In genomic region chr10:68140871-68141270, GRCm38 (mm10) we compare ENCODE assay signal across 28 mouse cellular contexts.
A peak's percentile ranks its signal among the peaks of the same experiment; 100 is the strongest.
DNase-seq lines count a peak whose midpoint lies in the region; ATAC-seq and TF ChIP-seq lines count a peak whose summit lies in the region.
"Had no signal": no experiment of that assay in that cellular context is flagged by ENCODE, and none has a peak within 500 bp of the region (broad histone marks: within the 10 kb centered on the region; RNA-seq: fewer than 3 reads in every experiment).

No protein-coding gene starts in this region.

- H3K4me3 ChIP-seq in kidney, embryonic 16.5 days (ENCODE audit: low read length): no peak overlapping the region
- no peak overlapping the region for H3K4me3 ChIP-seq in CH12.LX (replicated peaks in 1 of 3; ENCODE audit: low read depth in 2 of 3, low read length in 2 of 3, poor library complexity in 1 of 3)
- no peak overlapping the region for H3K4me3 ChIP-seq in hindbrain, embryonic 13.5 days
- H3K4me3 ChIP-seq in hindbrain, embryonic 10.5 days: no peak overlapping the region
- H3K4me3 ChIP-seq: embryonic facial prominence, embryonic 15.5 days; erythroblast, embryonic 14.5 days; forebrain, embryonic 13.5 days; gastrocnemius, adult 2 months; heart, adult 2 months; heart, embryonic 10.5 days; heart, embryonic 13.5 days; hindbrain, embryonic 15.5 days had no signal

- WGBS in kidney, embryonic 16.5 days: 55% methylated on average over 2 of the region's 2 CpGs
- 71% methylated on average over 2 of the region's 2 CpGs for WGBS in hindbrain, embryonic 13.5 days
- 88% methylated on average over 2 of the region's 2 CpGs for WGBS in hindbrain, embryonic 10.5 days

- H3K27ac ChIP-seq in kidney, embryonic 16.5 days (ENCODE audit: low read length): peak overlapping the region; percentile 35; the same call in 1 of the 2 replicates
- no peak overlapping the region for H3K27ac ChIP-seq in CH12.LX (ENCODE audit: insufficient read depth, low read depth)
- H3K27ac ChIP-seq in hindbrain, embryonic 13.5 days: no peak overlapping the region
- no peak overlapping the region for H3K27ac ChIP-seq in hindbrain, embryonic 10.5 days
- H3K27ac ChIP-seq: embryonic facial prominence, embryonic 15.5 days; forebrain, embryonic 13.5 days; heart, adult 2 months; heart, embryonic 10.5 days; hindbrain, embryonic 15.5 days had no signal

- peaks cover 5% of the 10 kb centered on the region; the same call in 1 of the 2 replicates for H3K36me3 ChIP-seq in kidney, embryonic 16.5 days (ENCODE audit: insufficient read depth, low read length)
- peaks cover 0 to 16% of the 10 kb centered on the region in 2 experiments for H3K36me3 ChIP-seq in CH12.LX (replicated peaks in 1 of 2; ENCODE audit: control insufficient read depth in 1 of 2, insufficient read depth in 1 of 2, low read length in 1 of 2)
- 0 out of 2 replicates have a peak, but pooled peaks cover 3% of the 10 kb centered on the region for H3K36me3 ChIP-seq in hindbrain, embryonic 13.5 days
- no peaks in the 10 kb centered on the region for H3K36me3 ChIP-seq in hindbrain, embryonic 10.5 days
- H3K36me3 ChIP-seq: G1E; hindbrain, embryonic 15.5 days had no signal

- H3K4me1 ChIP-seq in kidney, embryonic 16.5 days (ENCODE audit: insufficient read depth, low read length): peaks cover 33% of the 10 kb centered on the region
- peaks cover 8 to 31% of the 10 kb centered on the region in 2 experiments; a peak in 3 of 4 replicates for H3K4me1 ChIP-seq in CH12.LX (ENCODE audit: control insufficient read depth in 1 of 2, insufficient read depth in 2 of 2)
- peaks cover 26% of the 10 kb centered on the region for H3K4me1 ChIP-seq in hindbrain, embryonic 13.5 days (replicated peaks)
- peaks cover 40% of the 10 kb centered on the region for H3K4me1 ChIP-seq in hindbrain, embryonic 10.5 days (replicated peaks)

- TF ChIP-seq RAD21 in CH12.LX (IDR thresholded peaks at IDR 0.05; ENCODE audit: low read depth, low read length): no peak

- in situ Hi-C loops in CH12.LX (cut with MboI; ENCODE audit: low pct_ligation_motif_present, low pct_unique_long_range_greater_than_20kb, low sequenced_read_pairs): loop anchor here (10.0 kb wide), 1 partner anchor 276 kb away; no protein-coding TSS in a partner anchor

- H3K9ac ChIP-seq in kidney, embryonic 16.5 days (replicated peaks; ENCODE audit: low read length): no peak overlapping the region
- H3K9ac ChIP-seq in CH12.LX (ENCODE audit: insufficient read depth, low read depth): no peak overlapping the region; the same call in 1 of the 2 replicates
- no peak overlapping the region for H3K9ac ChIP-seq in hindbrain, embryonic 13.5 days
- H3K9ac ChIP-seq: embryonic facial prominence, embryonic 15.5 days; forebrain, embryonic 13.5 days; heart, embryonic 13.5 days; hindbrain, embryonic 15.5 days had no signal

- H3K9me3 ChIP-seq in kidney, embryonic 16.5 days (ENCODE audit: low read length): no peaks in the 10 kb centered on the region
- no peaks in the 10 kb centered on the region for H3K9me3 ChIP-seq in CH12.LX (replicated peaks; ENCODE audit: low read length)
- no peaks in the 10 kb centered on the region for H3K9me3 ChIP-seq in hindbrain, embryonic 13.5 days
- H3K9me3 ChIP-seq in hindbrain, embryonic 10.5 days: 0 out of 2 replicates have a peak, but pooled peaks cover 5% of the 10 kb centered on the region
- H3K9me3 ChIP-seq: embryonic facial prominence, embryonic 15.5 days; heart, embryonic 10.5 days; heart, embryonic 13.5 days; hindbrain, embryonic 15.5 days had no signal

- no peak for TF ChIP-seq CTCF in CH12.LX (conservative IDR thresholded peaks at IDR 0.05 in 1 of 2, IDR thresholded peaks at IDR 0.05 in 1 of 2; ENCODE audit: low read depth in 2 of 2, low read length in 2 of 2)

- no peak overlapping the region for H3K4me2 ChIP-seq in kidney, embryonic 16.5 days (replicated peaks; ENCODE audit: low read depth, low read length)
- no peak overlapping the region for H3K4me2 ChIP-seq in CH12.LX (ENCODE audit: insufficient read depth, low read depth, poor library complexity, severe bottlenecking)
- H3K4me2 ChIP-seq in hindbrain, embryonic 13.5 days: no peak overlapping the region
- H3K4me2 ChIP-seq: embryonic facial prominence, embryonic 15.5 days; forebrain, embryonic 13.5 days; heart, embryonic 13.5 days; hindbrain, embryonic 15.5 days had no signal

- no peak for ATAC-seq in kidney, embryonic 16.5 days (ENCODE audit: low FRiP score, low TSS enrichment)
- ATAC-seq in granulocyte monocyte progenitor cell, adult 5-6 weeks (replicated peaks; ENCODE audit: poor library complexity, severe bottlenecking): peak; percentile 17
- no peak for ATAC-seq in hindbrain, embryonic 13.5 days (ENCODE audit: low FRiP score)
- ATAC-seq: forebrain, embryonic 13.5 days; forebrain, embryonic 16.5 days; intestine, postnatal 0 days; Patski had no signal

- no peak for TF ChIP-seq POLR2A in CH12.LX (IDR thresholded peaks at IDR 0.05; ENCODE audit: low read depth, low read length)

- DNase-seq in kidney, adult 9 months: no peak
- DNase-seq in A20 (ENCODE audit: low read depth, low spot score): peak; percentile 5
- DNase-seq in CH12.LX (ENCODE audit: extremely low read depth): peak; percentile 19
- no peak for DNase-seq in urinary bladder, postnatal 10 days (ENCODE audit: low spot score)
- DNase-seq in hindbrain, embryonic 10.5 days (ENCODE audit: low spot score): no peak
- DNase-seq: adrenal gland, adult 2 months; adrenal gland, postnatal 14 days; cerebellum, adult 11-12 months; cerebellum, adult 8-10 months; cerebellum, postnatal 10 days; cerebellum, postnatal 36 days; embryo, embryonic 11 days; gastrocnemius, adult 2 months; gastrocnemius, postnatal 14 days; heart, adult 2 months had no signal

- no peaks in the 10 kb centered on the region for H3K79me2 ChIP-seq in CH12.LX (replicated peaks; ENCODE audit: control insufficient read depth, extremely low read depth, insufficient read depth, poor library complexity, severe bottlenecking)

- peak; percentile 52 for TF ChIP-seq EP300 in CH12.LX (IDR thresholded peaks at IDR 0.05; ENCODE audit: low read length)

- dilution Hi-C loops in CH12.LX (cut with MboI; ENCODE audit: extremely low pct_ligation_motif_present, extremely low pct_unique_long_range_greater_than_20kb, low sequenced_read_pairs): no loop called here

- no peaks in the 10 kb centered on the region for H3K27me3 ChIP-seq in kidney, embryonic 16.5 days (ENCODE audit: insufficient read depth, low read length)
- no peaks in the 10 kb centered on the region for H3K27me3 ChIP-seq in CH12.LX (replicated peaks)
- no peaks in the 10 kb centered on the region for H3K27me3 ChIP-seq in hindbrain, embryonic 13.5 days
- no peaks in the 10 kb centered on the region for H3K27me3 ChIP-seq in hindbrain, embryonic 10.5 days (ENCODE audit: insufficient read depth, poor library complexity, severe bottlenecking)
- H3K27me3 ChIP-seq: embryonic facial prominence, embryonic 15.5 days; forebrain, embryonic 13.5 days; heart, embryonic 13.5 days; hindbrain, embryonic 15.5 days; Patski had no signal

TF ChIP-seq in CH12.LX, 34 proteins besides CTCF, POLR2A, EP300 and RAD21:
- no peak for TF ChIP-seq ELF1 (IDR thresholded peaks at IDR 0.05; ENCODE audit: low read depth, low read length)
- peak; percentile 59; the same call in 1 of the 2 replicates for TF ChIP-seq MEF2A (IDR thresholded peaks at IDR 0.05; ENCODE audit: borderline replicate concordance, low read depth, low read length)
- no peak for TF ChIP-seq E2F4 (IDR thresholded peaks at IDR 0.05; ENCODE audit: insufficient replicate concordance, low read depth, low read length)

Comparison
In these comparisons a context has a peak if more than half of its experiments do, and no peak if none do; other contexts are left out.
1. DNase-seq: peak in A20 (single experiment) and CH12.LX (single experiment); none in kidney, adult 9 months (single experiment), urinary bladder, postnatal 10 days (single experiment) and hindbrain, embryonic 10.5 days (single experiment).